Mouse (Mus musculus) embryo, embryonic 11.5 days (tissue): Measurements from ENCODE around the gene Iqschfp.
A peak's percentile ranks its signal among the peaks of the same experiment; 100 is the strongest.

ENCODE experiments used
- DNase-seq: peaks from one replicate; pipeline ENCODE4 v3.0.0-alpha.2; 2012; ENCODE audit warnings: low read depth, low spot score

The Iqschfp gene

DNA sequence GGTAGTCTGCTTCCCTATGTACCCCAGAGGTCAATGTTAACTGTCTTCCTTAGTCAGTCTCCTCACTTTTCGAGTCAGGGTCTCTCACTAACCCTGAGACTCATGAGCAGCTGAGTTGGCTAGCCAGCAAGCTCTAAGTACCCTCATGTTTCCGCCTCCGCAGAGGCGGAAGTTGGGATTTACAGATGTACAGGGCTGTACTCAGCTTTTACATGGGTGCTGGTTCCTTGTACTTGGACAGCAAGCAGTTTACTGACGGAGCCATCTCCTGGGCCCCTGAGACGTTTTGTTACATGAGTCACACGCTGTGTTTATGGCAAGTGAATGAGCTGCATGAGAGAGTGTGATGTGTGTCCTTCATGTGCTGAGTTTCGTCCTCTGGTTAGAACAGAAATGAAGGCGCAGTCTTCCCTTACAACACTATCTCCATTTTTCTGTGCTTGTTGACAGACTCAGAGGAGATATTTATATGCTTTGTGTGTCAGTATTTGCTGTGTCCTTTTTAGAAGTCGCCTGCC, 633.4 kb downstream of the Iqschfp start:
- no peak for DNase-seq

DNA sequence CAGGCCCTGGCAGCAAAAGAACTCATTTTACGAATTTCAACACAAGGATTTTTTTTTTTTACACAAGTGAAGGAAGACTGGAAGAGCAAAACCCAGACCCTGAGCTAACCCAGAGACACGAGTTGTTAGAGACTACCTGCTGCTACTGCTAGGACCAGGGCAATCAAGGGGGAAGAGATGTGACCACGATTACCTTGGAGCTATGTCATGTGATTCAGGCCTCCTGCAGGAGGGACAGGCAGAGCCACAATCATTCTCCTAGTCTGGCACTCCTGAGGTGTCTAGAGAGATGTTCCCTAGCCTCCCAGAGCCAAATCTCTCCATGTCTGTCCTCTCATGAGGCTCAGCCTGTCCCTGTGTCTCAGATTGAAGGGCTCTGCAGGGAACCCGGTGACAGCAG, 634.4 kb downstream of the Iqschfp start:
- no peak for DNase-seq

DNA sequence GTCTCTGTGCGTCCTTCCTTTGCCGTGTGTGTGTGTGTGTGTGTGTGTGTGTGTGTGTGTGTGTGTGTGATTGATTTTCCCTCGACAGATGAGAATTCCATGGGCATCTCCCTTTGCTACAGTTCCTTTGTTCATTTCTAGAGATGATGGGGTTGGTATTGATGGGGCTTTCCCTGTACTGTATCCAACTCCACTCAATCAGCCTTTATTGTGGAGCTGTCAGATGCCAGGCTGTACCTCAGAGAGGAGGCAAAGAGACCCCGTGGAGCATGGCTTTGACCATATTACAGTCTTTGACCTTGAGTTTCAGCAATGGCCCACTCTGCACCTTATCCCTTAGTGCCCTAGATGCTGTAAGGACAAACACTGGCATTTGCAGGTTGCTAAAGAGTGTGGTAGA, 635.1 kb downstream of the Iqschfp start:
- no peak for DNase-seq

DNA sequence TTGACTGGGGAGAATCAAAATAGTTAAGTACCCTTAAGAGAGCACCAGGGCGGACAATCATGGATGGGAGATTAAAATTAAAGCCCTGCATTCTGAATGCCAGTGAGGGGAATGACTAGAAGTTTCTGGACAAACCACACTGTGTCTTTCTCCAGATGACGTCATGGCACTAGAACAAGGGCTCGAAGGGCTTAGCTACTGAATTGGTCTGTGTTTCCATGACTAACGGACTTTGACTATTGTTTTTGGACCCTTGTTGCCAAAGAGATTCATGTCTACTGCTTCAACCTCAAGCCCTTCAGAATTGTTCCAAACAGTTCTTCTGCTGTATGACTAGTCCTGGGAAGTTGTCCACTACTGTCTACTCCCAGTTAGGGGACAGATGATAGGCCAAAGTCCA, 639.9 kb downstream of the Iqschfp start:
- DNase-seq, result no peak

DNA sequence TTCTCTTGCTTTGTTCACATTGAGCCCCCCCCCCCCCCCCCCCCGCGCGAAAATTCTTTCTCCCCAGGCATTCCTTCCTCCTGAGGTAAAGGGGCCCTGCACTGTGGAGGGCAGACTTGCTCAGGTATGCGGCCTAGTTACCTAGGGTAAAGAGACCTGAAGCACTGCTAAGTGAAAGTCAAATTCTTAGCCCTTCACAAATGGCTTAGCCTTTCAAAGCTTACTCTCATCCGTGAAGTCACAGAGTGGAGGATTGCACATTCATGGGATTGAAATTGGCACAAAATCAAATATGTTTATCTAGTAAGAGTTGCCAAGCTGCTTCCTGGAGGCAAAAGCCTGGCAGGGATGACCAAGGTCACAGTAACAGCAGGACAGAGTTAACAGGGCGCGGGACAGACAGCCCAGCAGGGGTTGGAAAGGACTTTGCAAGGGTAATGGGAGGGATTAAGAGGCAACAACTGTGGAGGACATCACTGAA, 642.6 kb downstream of the Iqschfp start:
- no peak for DNase-seq

DNA sequence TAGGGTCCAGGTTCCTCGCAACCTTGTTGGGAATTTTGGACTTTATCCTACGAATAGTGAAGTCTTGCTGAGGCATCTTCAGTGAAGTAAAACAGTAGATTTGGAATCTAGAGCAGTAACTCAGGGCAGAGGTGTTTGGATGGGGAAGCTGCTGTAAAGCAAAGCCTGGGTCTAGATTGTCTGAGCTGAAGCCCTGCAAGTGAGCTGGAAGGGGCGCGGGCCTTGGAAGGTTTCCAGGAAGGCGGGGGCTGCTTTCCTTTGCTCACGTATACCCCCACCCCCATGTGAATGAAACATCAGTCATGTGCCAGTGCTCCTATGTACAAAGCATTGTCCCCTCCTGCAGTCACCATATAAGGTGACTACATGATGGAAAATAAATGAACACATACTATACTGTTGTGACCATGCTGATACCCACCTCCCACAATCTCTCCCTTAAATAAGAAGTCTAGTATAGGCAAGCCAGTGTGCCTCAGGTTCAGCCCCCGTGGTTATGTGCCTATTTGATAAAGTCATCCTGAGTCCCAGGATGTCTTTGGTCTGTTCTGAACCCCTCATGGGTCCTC, 643.2 kb downstream of the Iqschfp start:
- DNase-seq, result no peak

DNA sequence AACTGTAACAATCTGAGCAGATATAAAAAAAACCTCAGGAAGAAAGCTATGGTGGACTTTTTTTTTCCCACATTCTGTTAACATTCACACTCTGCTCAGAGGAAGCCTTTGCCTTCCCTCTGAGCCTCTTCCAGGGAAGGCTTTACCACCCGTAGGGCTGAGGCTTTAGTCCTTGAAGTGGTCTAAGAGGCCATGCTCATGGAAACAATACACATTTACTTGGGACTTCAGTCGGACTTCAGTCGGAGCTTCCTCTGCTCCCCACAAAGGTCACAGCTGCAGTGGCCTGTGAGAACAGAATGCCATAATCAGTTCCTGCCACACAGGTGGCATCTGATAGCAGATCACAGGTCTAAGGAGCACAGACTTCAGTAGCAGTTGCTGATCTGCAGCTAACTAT, 644.0 kb downstream of the Iqschfp start:
- no peak for DNase-seq

DNA sequence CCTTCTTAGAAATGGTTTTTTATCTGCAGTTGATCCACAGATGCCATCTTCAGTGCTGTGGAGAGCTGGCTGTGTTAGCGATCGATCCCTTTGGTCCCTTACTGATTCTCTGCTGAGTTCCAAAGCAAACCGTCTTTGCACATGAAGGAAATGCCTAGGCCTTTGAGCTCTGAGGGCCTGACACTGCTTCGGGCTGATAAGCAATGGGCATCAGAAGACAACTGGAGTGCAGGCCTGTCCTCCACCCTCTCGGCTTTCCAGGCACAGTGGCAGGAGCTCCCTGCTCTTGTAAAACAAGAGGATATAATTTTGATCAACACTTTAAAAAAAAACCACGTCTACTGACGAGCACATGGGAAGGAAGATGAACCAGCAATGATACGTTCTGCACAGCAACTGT, 649.7 kb downstream of the Iqschfp start:
- DNase-seq, result no peak

DNA sequence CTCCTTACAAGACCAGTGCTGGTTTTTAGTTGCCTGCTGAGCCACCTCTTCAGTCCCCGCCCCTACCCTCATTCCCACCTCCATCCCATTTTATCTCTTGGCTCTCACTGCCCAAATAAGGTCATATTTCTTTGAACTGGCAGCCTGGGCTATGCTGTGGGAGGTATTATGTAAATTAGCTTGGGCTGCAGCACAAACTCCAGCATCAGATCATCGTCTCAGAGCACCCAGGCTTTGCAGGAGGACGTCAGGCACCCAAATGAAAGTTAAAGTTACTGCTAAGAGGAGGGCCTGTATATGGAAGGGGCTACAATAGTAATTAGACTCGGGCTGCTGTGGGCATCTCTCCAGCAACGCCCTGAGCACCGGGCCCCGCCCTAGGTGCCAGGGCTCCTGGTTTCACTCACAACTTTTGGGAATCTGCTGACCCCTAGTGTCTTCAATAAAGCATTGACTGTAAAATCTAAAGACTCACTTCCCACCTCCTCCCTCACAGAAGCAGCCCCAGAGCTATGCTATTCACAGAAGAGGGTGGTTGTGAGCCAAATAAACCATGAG, 651.0 kb downstream of the Iqschfp start:
- DNase-seq, result peak; percentile 54

DNA sequence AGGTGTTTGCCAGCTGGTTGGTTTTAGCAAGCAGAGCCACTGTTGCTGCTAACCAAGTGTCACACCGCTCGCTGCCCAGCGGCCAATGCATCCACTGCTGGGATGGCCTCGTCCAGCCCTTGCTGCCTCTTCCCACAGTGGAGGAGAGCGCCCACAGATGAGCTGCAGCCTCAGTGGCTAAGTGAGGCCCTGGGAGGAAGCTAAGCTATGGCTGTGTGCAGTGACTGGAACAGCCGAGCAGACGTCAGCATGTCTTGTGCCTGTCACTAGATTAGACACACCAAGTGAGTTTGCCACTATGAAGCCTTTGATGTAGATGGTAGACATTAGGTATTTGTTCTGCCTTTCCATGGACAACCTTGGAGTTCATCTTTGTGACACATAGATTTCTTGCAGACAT, 652.8 kb downstream of the Iqschfp start:
- no peak for DNase-seq

DNA sequence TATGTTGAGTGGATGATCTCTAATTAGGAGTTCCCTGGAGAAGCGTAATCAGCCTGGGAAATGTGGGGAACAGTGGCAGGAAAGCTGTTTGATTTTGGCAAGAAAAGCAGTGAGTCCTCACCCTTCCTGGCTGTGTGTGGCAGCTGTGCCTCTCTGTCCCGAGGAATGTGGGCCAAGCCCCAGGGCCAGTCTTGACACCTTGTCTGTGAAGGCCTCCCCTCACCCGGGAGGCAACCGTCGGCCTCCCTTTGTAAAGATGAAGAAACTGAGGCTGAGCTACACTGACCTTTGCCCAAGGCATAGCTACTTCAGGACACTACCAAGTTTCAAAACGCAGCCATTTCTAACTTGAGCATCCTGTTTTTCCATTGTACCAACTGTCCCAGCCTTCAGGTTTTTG, 653.9 kb downstream of the Iqschfp start:
- no peak for DNase-seq

DNA sequence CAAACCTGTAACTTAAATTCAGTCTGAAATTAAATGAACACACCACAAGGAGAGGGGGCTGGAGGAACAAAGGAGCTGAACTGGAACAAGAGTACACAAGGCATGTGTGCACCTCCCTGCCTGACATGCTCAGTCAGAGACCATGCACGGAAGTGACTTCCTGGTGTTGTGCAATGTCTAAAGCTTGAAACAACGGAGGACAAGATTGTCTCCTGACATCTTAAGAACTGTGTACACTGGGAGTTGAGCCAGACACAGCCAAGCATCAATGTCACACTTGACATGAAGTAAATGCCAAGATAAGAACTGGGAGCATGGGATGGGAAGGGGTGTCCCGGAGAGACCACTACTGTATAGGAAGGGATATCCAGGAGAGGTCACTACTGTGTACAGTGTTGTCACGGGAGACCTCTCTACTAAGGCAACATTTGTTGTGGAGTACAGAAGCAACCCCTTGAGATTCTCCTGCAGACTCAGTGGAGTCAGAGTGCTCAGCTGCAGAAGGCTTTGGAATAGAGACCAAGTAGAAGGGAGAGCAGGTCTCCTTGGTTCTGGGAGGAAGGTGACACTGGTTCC, 663.1 kb downstream of the Iqschfp start:
- DNase-seq, result no peak

DNA sequence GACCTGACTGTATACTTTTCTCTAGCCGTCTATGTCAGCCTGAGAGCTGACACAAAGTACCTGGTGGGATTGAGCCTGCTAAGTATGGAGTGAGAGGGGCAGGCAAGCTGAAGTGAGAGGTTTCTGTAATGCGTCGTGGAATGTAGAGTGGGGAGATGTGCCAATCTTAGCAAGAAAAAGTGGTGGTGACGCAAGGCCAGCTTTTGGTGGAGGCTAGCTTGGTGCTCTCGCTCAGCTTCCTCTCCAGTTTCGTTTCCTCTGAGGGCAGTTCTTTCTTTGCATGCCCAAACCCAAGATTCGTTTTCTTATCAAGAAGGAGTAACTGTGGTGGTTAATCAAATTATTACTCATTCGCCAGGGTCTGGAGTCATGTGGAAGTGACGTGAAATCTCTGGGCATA, 664.9 kb downstream of the Iqschfp start:
- DNase-seq, result no peak

DNA sequence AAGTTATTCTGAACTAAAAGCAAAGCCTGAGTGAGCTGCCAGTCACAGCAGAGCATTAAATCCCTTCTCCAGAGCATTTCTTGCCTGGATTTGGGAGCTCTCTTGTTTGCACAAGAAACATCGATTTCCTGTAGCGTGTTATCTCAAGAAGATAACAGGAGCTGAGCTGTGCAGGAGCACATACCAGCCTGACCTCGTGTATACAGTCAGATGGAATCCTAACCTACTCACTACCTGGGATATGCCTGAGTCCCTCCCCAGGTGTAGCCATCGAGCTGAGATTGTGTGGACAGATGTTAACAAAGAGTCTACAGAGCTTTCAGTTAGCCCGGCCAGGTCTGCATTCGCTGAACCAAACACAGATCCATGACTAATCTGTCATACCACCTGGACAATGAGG, 666.7 kb downstream of the Iqschfp start:
- DNase-seq, result no peak

DNA sequence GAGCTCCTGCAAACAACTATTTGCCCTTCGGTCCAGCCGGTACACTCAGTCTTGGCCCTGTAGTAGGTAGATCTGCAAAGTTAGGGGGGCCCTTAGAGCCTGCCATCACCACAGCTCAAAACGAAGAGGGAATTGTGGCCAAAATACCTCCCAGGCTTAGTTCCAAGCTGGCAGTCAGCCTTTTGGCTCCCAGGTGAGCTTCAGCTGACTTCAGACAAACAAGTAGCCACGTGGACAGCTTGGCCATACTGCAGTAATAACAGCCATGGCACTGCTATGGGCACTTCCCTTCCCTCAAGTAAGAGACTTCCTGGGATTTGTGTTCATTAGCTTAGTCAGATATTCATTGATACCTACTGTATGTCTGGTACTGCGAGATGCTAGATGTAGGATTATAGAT, 668.0 kb downstream of the Iqschfp start:
- no peak for DNase-seq

DNA sequence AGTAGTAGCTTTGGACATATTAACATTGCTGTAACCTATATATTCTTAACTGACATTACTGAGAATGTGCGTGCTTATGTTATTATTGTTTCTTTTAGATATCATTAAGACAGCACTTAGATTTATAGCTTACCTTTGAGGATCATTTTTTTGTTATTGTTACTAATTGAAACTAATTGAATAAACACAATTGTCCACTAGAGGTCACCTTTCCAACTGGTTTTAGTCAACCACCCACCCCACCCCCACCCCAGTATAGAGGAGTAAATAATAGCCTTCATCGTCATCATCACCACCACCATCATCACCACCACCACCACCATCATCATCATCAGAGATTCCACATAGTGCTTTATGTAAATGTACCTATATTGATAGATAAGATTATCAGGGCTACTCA, 670.8 kb downstream of the Iqschfp start:
- no peak for DNase-seq

DNA sequence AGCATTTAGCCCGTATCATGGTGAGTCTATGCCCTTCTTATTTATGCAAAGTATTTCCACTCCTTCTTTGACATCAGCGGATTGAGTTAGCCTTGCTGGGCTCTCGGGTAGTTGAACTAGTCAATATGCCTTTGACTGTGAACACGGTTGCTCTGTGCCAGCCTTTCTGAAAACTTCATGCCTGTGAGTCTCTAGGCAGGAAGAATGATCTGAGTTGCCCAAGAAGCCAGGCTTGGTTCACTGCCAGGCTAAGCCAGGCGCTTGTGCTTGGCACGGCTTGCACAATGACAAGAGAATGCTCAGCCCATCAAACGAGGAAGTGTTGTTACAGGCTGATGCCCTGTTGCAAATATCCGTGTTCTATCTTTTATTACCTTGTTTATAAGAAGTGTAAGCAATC, 671.9 kb downstream of the Iqschfp start:
- DNase-seq, result no peak

DNA sequence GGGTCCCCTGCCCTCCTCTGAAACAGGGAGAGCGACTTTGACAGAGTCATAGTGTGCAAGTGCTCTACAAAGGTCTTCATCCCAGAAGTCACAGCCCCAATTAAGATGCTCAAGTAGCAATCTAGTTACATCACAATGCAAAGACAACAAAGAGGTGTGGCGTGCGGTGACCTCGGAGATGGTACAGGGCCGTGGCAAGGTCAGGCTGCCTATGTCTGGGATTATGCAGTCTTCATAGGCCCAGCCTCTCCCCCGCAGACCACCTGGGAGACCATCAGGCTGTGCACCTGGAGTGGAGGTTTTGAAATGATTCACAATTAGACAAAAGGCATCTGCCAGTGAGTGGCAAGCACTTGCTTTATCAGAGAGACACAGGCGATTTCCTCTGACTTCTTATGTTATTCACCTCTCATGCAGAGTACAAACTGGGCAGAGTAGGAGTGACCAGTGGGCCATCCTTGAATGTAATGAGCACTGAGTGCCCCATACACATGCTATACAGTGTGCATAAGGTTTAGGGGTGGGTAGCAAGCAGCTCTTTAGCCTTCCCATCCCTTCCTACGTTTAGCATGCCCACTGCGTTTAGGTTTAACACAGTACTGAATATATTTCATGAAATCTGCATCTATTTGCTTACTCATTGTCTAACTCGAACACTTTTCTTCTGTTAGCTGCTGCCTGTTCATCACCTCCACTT, 673.1 kb downstream of the Iqschfp start:
- DNase-seq, result no peak

DNA sequence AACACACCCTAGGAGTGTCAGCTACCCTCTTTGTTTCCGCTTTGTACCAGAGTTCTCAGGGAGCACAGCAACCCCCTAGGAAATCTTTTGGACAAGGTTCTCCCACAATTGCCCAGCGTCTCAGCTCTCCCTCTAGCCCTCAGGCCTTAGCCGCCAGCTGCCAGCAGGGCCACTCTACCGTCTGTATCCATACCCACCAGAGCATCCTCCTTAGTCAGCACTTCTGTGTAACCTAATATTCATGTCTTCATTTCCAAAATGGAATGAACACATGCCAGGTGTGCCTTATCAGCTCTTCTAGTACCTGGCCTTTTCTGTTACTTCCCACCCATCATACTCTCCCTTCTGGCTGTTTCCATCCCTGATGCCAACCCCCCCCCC, 673.6 kb downstream of the Iqschfp start:
- DNase-seq, result no peak

DNA sequence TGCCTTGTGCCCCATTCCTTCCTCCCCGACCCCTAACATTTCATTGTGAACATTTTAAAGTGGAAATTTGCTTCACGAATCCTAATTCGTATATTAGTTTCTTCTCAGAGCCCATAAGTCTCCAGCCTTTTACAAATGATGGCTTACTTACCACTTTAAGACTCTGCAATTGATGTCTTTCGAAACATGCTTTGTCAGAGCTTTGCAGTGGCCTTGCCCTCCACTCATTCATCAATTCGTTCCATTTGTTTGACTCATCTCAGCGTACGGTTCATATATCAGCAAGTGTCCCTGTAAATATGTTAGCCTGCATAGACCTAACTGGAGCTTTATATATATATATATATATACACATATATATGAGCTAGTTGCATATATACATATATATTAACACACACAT, 675.5 kb downstream of the Iqschfp start:
- DNase-seq, result no peak

DNA sequence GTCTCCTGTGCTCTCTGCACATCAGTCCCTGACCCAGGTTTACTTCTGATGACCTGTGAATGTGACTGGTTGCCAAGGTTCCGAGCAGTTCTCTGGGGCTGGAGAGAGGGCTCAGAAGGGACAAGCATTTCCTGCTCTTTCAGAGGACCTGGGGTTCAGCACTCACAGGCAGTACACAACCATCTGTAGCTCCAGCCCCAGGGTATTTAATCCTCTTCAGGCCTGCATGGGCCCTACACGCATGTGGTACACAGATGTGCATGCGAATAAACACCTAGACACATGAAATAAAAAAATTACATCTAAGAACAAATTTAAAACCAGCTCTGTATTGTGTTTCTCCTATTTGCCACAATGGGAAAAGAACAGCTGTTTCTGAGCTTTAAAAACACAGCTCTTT, 676.1 kb downstream of the Iqschfp start:
- no peak for DNase-seq

DNA sequence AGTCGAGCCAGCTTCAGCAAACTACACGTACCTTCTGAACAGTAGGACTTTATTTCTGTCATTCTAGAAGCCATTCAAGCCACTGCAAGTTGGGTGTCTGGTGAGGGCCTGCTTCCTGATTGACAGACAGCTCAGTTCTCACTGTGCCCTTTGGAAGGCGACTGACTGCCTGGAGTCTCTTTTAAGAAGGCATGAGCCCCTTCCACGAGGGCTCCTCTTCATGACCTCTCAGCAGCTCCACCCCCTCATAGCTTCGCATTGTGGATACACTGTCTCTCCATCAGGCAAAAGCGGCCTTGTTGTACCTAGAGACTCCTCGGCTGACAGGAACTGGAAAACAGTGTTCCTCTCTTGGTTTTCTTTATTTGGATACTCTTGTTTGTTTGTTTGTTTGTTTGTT, 676.7 kb downstream of the Iqschfp start:
- DNase-seq, result no peak

DNA sequence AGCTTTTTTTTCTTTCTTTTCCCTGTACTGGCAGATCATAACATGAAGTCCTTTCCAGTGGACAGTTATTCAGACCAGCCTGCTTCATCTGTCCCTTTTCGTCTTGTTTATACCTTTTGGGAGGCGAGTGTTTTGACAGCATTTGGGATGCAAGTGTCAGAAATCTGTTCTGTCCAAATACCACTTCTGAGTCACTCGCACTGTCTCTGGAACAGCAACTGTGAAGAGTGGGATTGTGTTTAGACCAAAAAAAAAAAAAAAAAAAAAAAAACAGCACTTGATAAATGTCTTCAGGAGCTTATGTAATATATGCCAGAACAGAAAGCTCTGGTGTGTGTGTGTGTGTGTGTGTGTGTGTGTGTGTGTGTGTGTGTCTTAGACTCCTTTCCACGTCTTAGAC, 678.3 kb downstream of the Iqschfp start:
- no peak for DNase-seq
